Mouse (Mus musculus) limb, embryonic 12.5 days (tissue): ENCODE results near the gene Vgll2. TPM values are rescaled to one million over a fixed set of nuclear protein-coding genes. Genes with fewer than 3 reads are reported as not detected.
A peak's percentile ranks its signal among the peaks of the same experiment; 100 is the strongest.

Experiments
- ATAC-seq: fragments of 200-750 bp; cut with Nextera tagmentation; 2 replicates; pipeline ENCODE4 v1.8.0; 2017; ENCODE audit warnings: low read depth, moderate TSS enrichment; ENCODE audit not compliant: insufficient number of reproducible peaks, insufficient read depth, low FRiP score, low TSS enrichment
- H3K27ac ChIP-seq: fragments of 300-500 bp; sonication (generic); 2 replicates; pipeline ENCODE4 v1.5.1; 2016; ENCODE audit warnings: mild to moderate bottlenecking, moderate library complexity
- H3K27me3 ChIP-seq: fragments of 300-500 bp; sonication (generic); 2 replicates; pipeline ENCODE4 v1.6.1; 2016; ENCODE audit warnings: mild to moderate bottlenecking, moderate library complexity
- H3K36me3 ChIP-seq: fragments of 300-500 bp; sonication (generic); 2 replicates; pipeline ENCODE4 v1.6.1; 2016; ENCODE audit warnings: mild to moderate bottlenecking, moderate library complexity
- H3K4me1 ChIP-seq: fragments of 300-500 bp; sonication (generic); replicated peaks from 2 replicates; pipeline ENCODE4 v1.6.1; 2016
- H3K4me2 ChIP-seq: fragments of 300-500 bp; sonication (generic); 2 replicates; pipeline ENCODE4 v1.6.1; 2016; ENCODE audit warnings: mild to moderate bottlenecking, moderate library complexity
- H3K4me3 ChIP-seq: fragments of 300-500 bp; sonication (generic); replicated peaks from 2 replicates; pipeline ENCODE4 v1.5.1; 2016; ENCODE audit warnings: mild to moderate bottlenecking
- H3K9ac ChIP-seq: fragments of 300-500 bp; sonication (generic); replicated peaks from 2 replicates; pipeline ENCODE4 v1.6.1; 2016; ENCODE audit warnings: mild to moderate bottlenecking, moderate library complexity
- H3K9me3 ChIP-seq: fragments of 300-500 bp; sonication (generic); 2 replicates; pipeline ENCODE4 v1.6.1; 2016; ENCODE audit warnings: mild to moderate bottlenecking, moderate library complexity
- WGBS: fragments of 180-500 bp; shearing (Covaris S2); methylation state at CpG from one replicate; pipeline ENCODE4 v1.1.7; 2016; 5-methylcytosine and 5-hydroxymethylcytosine counted together
- polyA plus RNA-seq: library from polyadenylated mRNA; unstranded; fragments of >200 nt; fragmentation: Nextera tagmentation; extraction: Ambion mirVana; gene quantifications from 2 replicates; pipeline ENCODE4 v1.2.1, GENCODE M21; 2016

Vgll2 gene
- 26.3 and 28.9 TPM in 2 replicates for polyA plus RNA-seq

- Histone ChIP-seq H3K4me1 (peaks cover 20% of the 10 kb centered on the region), H3K27ac (no peak within 1 kb of the TSS), H3K4me3 (peak within 1 kb of the TSS; percentile 51), H3K4me2 (peak within 1 kb of the TSS; percentile 87), H3K27me3 (peaks cover 86% of the 10 kb centered on the region), H3K9ac (peak within 1 kb of the TSS; percentile 45), H3K9me3 (no peaks in the 10 kb centered on the region), H3K36me3 (no peaks in the 10 kb centered on the region)
- peak; percentile 88 for ATAC-seq
- WGBS = under 1% methylated on average over 60 of the region's 60 CpGs
These were observed at the start of gene Vgll2 for GRCm38 (mm10) chr10:52022413-52023212. TSS of gene Vgll2 (plus strand) at chr10:52022502.

GRCm38 (mm10) chr10:51975137-51975536 is 47.2 kb upstream of the Vgll2 start:
- Histone ChIP-seq H3K4me2 (no peak overlapping the region), H3K36me3 (no peaks in the 10 kb centered on the region), H3K9me3 (no peaks in the 10 kb centered on the region), H3K9ac (no peak overlapping the region), H3K4me3 (no peak overlapping the region), H3K27me3 (no peaks in the 10 kb centered on the region), H3K4me1 (no peaks in the 10 kb centered on the region), H3K27ac (no peak overlapping the region)
- ATAC-seq = no peak
- WGBS = 82% methylated on average over 4 of the region's 4 CpGs

- no peak for ATAC-seq
- no peak overlapping the region for H3K4me3 ChIP-seq
- no peak overlapping the region for H3K9ac ChIP-seq
- H3K36me3 ChIP-seq = no peaks in the 10 kb centered on the region
- no peaks in the 10 kb centered on the region for H3K9me3 ChIP-seq
- no peaks in the 10 kb centered on the region for H3K4me1 ChIP-seq
- H3K27ac ChIP-seq = no peak overlapping the region
- no peak overlapping the region for H3K4me2 ChIP-seq
- no peaks in the 10 kb centered on the region for H3K27me3 ChIP-seq
- WGBS = 69% methylated on average over 3 of the region's 3 CpGs
These were observed 46.7 kb upstream of the Vgll2 start for GRCm38 (mm10) chr10:51975587-51975986.

GRCm38 (mm10) chr10:51981651-51982050 is 40.7 kb upstream of the Vgll2 start:
- no peak for ATAC-seq
- 73% methylated on average over 6 of the region's 6 CpGs for WGBS
- Histone ChIP-seq H3K27ac (no peak overlapping the region), H3K27me3 (no peaks in the 10 kb centered on the region), H3K4me1 (no peaks in the 10 kb centered on the region), H3K36me3 (no peaks in the 10 kb centered on the region), H3K4me2 (no peak overlapping the region), H3K9me3 (no peaks in the 10 kb centered on the region), H3K9ac (no peak overlapping the region), H3K4me3 (no peak overlapping the region)

- Histone ChIP-seq H3K4me3 (no peak overlapping the region), H3K4me2 (no peak overlapping the region), H3K36me3 (no peaks in the 10 kb centered on the region), H3K9ac (no peak overlapping the region), H3K27me3 (no peaks in the 10 kb centered on the region), H3K4me1 (no peaks in the 10 kb centered on the region), H3K27ac (no peak overlapping the region), H3K9me3 (no peaks in the 10 kb centered on the region)
- no peak for ATAC-seq
- 69% methylated on average over 6 of the region's 6 CpGs for WGBS
These were observed 39.9 kb upstream of the Vgll2 start for GRCm38 (mm10) chr10:51982395-51982794.

- Histone ChIP-seq H3K9ac (no peak overlapping the region), H3K27me3 (peaks cover 50% of the 10 kb centered on the region), H3K4me3 (no peak overlapping the region), H3K4me1 (peaks cover 15% of the 10 kb centered on the region; the same call in 1 of the 2 replicates), H3K9me3 (no peaks in the 10 kb centered on the region), H3K27ac (no peak overlapping the region), H3K36me3 (no peaks in the 10 kb centered on the region), H3K4me2 (no peak overlapping the region)
- no peak for ATAC-seq
- WGBS = 76% methylated on average over 1 of the region's 1 CpGs
These were observed 3.8 kb upstream of the Vgll2 start for GRCm38 (mm10) chr10:52018471-52018870.

- Histone ChIP-seq H3K9ac (no peak overlapping the region), H3K36me3 (no peaks in the 10 kb centered on the region), H3K4me1 (peaks cover 15% of the 10 kb centered on the region; the same call in 1 of the 2 replicates), H3K4me3 (no peak overlapping the region), H3K27me3 (peaks cover 75% of the 10 kb centered on the region), H3K9me3 (no peaks in the 10 kb centered on the region), H3K27ac (no peak overlapping the region), H3K4me2 (no peak overlapping the region)
- ATAC-seq = no peak
- WGBS = 1% methylated on average over 9 of the region's 9 CpGs
These were observed 1.1 kb upstream of the Vgll2 start for GRCm38 (mm10) chr10:52021231-52021630.

- H3K36me3 ChIP-seq = no peaks in the 10 kb centered on the region
- peak overlapping the region; percentile 45 for H3K9ac ChIP-seq
- H3K4me2 ChIP-seq = peak overlapping the region; percentile 87
- H3K4me3 ChIP-seq = peak overlapping the region; percentile 51
- peaks cover 78% of the 10 kb centered on the region for H3K27me3 ChIP-seq
- WGBS = under 1% methylated on average over 15 of the region's 15 CpGs
- ATAC-seq = peak; percentile 24; the same call in 1 of the 2 replicates
- H3K4me1 ChIP-seq = peaks cover 15% of the 10 kb centered on the region; the same call in 1 of the 2 replicates
- H3K27ac ChIP-seq = no peak overlapping the region
- H3K9me3 ChIP-seq = no peaks in the 10 kb centered on the region
These were observed 437 bp upstream of the Vgll2 start for GRCm38 (mm10) chr10:52021736-52022394.

GRCm38 (mm10) chr10:52023213-52024052 is 1.1 kb downstream of the Vgll2 start:
- Histone ChIP-seq H3K27ac (no peak overlapping the region), H3K36me3 (no peaks in the 10 kb centered on the region), H3K4me1 (peaks cover 25% of the 10 kb centered on the region), H3K9ac (no peak overlapping the region), H3K27me3 (peaks cover 92% of the 10 kb centered on the region), H3K4me3 (peak overlapping the region; percentile 51), H3K9me3 (no peaks in the 10 kb centered on the region), H3K4me2 (peak overlapping the region; percentile 87)
- WGBS = 2% methylated on average over 17 of the region's 17 CpGs
- ATAC-seq = no peak

- H3K27me3 ChIP-seq = peaks cover 92% of the 10 kb centered on the region
- no peak overlapping the region for H3K27ac ChIP-seq
- peak overlapping the region; percentile 51 for H3K4me3 ChIP-seq
- no peak overlapping the region for H3K4me2 ChIP-seq
- H3K9ac ChIP-seq = no peak overlapping the region
- H3K36me3 ChIP-seq = no peaks in the 10 kb centered on the region
- H3K9me3 ChIP-seq = no peaks in the 10 kb centered on the region
- ATAC-seq = no peak
- 11% methylated on average over 2 of the region's 2 CpGs for WGBS
- H3K4me1 ChIP-seq = peaks cover 25% of the 10 kb centered on the region
These were observed 1.7 kb downstream of the Vgll2 start for GRCm38 (mm10) chr10:52024053-52024410.

- Histone ChIP-seq H3K4me1 (peaks cover 25% of the 10 kb centered on the region), H3K4me2 (peak overlapping the region; percentile 4; the same call in 1 of the 2 replicates), H3K36me3 (no peaks in the 10 kb centered on the region), H3K27ac (no peak overlapping the region), H3K27me3 (peaks cover 94% of the 10 kb centered on the region), H3K4me3 (peak overlapping the region; percentile 6), H3K9me3 (no peaks in the 10 kb centered on the region), H3K9ac (no peak overlapping the region)
- ATAC-seq = no peak
- WGBS = 0% methylated on average over 1 of the region's 1 CpGs
These were observed 3.0 kb downstream of the Vgll2 start for GRCm38 (mm10) chr10:52025291-52025690.
